Mouse (Mus musculus) layer of hippocampus, postnatal 36 days (tissue): Measurements from ENCODE around the gene Sipa1l1. TPM values are rescaled to one million over a fixed set of nuclear protein-coding genes. Genes with fewer than 3 reads are reported as not detected.

Experiments used
- DNase-seq, 2 experiments: peaks; one replicate each; pipeline ENCODE4 v3.0.0; 2022
- total RNA-seq, 2 experiments: library from RNA; stranded (reverse); gene quantifications; 2 replicates each; pipeline ENCODE4 v1.2.3; 2021

Sipa1l1 gene
- total RNA-seq, 2 experiments from 2014 or later, result 208 to 226 TPM

DNA sequence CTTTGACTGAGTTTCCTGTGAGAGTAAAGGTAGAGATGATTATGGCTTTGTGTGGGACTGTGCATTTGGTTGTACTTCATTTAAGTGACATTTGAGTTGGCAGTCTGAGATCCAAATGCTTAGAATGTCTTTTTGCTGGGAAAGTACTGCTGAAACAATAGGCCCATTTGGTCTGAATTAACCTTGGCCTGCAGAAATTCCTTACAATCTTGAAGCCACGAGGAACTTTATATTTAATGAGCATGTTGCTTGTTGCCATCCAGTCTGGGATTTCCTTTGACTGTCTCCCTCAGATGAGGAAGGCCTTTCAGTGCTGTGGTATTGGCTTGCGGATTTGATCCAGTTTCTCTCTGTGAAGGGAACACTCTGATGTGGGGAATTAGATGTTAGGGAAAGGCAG lies 43.9 kb downstream of the Sipa1l1 start:
- no peak for DNase-seq

DNA sequence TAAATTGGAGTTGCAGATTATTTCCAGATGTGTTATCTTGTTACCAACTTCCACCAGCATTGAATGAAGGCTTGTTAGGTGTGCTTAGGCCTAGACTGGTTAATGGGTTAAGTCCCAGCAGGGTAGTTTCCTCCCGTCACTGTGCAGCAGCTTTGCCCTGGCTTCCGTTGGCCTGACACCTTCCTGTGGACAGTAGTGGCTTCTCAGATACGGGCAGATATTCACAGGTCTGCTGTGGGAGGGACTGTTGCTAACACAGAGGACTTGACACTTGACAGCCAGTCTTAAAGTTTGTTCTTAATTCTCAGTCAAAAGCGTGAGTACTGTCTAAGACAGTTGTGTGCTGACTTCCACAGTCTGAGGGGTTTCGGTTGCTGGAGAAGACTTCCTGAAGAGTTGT lies 45.8 kb downstream of the Sipa1l1 start:
- DNase-seq, result no peak

DNA sequence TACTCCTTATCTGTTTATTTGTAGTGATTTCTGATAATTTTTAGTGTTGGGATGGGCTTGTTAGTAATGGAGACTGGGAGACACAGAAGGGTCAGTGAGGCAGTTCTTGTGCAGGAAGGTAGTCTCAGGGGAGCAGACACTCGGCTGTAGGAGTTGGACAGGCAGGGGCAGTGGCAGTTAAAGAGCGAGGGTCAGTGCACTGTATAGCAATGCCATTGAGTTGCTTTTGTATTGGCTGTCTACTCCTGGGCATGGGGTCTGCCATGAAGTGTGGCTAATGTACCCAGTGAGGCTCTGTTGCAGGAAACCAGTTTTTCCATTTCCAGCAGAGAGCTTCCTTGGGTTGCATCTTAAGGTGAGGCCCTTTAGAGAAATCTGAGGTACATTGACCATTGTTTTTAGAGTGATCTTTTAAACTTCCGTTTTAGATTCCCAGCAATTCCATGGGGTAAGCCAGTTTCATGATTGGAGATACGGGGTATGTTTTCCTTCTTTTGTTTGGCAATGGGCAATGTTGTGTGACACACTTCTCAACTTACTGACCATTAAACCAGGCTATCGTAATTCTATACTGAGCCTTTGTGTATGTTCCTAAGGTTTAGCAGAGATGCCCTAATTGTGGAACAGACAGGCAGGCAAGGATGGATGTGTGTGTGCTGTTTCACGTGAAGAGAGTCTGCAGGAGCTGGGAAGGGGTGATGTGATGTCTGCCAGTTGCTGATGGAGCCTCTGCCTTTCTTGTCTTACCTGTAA lies 47.9 kb downstream of the Sipa1l1 start:
- DNase-seq, result no peak

DNA sequence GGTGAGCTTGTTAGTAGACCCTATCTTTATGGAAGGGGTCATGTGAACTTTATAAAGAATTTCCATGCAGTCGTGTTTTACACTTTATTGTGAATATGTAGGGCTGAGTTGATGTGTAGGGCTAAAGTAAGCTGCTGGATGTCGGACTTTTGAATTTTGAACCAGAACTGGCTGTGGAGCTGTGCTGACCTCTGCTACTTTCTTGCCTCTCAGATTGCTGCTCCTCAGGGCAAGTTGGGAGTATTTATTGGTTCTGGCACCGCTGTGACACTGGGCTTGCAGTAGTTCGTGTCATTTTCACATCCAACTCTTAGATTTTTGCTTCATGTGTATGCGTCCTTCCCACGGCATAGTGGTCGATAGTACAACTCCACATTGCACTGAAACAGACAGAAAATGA lies 49.1 kb downstream of the Sipa1l1 start:
- no peak for DNase-seq

DNA sequence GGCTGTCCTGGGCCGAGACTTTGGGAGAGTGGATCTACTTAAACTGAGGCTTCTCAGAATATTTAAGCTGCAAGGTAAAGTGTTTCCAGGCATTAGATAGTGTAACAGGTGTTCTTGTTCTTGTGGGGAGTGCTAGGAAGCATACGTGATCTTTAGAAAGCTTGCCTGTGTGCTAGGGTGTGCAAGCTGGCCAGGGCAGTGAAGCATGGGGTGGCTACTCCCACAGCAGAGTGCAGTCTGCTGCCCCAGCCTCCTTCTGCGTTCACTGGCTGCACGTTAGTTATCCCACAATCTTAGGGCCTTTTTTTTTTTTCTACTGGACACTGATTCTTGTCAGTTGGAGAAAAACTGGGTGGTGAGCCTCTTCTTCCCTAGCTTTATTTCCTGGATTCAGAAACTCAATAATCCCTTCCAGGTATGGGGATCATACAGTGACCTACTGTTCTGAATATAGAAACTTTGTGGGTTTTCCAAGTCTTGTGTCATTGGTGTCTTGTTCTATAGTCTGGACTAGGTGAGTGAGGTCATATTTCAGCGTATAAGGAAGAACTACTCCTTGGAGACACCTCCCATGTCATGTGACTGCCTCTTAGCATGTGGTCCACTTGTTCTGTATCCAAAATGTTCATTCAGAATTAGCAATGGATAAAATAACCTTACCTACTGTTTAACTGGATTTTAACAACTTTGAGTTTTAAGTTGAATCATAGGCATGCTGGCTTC lies 51.4 kb downstream of the Sipa1l1 start:
- DNase-seq, result no peak

DNA sequence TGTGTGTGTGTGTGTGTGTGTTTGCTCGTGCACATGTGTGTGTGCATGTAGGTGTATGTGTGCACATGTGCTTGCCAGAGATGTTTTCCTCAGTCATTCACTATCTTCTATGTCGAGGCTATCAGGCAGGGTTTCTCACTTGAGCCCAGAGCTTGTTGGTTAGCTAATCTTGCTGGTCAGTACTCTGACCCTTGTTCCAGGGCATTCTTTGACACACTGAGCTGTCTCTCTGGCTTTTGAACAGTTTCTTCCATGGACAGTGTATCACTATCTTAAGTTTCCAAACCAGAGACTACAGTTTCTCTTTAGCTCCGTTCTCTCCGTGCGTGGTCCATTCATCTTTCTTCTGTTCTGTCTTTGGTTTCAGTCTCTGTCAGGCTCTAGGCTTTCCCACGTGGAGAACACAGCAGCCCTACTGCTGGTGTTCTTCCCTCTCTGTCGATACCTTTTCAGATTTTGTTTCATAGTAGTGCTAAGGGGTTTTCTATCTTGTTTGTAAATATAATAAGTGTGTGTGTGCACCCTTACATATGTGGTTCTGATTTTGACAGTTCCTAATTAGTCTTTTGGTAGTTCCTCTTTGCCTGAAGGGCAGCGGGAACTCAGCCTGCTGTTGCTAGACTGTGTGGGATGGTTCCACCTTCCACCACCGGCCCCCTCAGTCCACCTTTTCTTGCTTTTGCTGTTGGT lies 54.2 kb downstream of the Sipa1l1 start:
- no peak for DNase-seq

DNA sequence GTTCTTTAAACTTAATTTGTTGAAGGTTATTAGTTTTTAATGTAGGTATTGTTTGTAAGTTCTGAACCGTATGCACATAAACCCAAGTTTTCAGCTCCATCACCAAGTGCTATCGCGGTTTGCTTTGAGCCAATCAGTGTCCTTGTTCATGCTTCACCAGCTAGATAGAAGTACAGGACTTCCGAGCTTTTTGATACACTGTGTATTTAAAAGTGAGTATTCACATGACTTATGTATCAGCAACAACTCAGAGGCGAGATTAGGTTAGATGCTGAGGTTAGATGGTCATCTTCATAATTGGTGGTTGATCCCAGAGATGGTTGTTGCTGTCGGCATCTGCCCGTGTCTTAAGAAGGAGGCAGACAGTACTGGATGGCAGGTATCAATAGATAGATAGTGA lies 55.7 kb downstream of the Sipa1l1 start:
- DNase-seq, result no peak

DNA sequence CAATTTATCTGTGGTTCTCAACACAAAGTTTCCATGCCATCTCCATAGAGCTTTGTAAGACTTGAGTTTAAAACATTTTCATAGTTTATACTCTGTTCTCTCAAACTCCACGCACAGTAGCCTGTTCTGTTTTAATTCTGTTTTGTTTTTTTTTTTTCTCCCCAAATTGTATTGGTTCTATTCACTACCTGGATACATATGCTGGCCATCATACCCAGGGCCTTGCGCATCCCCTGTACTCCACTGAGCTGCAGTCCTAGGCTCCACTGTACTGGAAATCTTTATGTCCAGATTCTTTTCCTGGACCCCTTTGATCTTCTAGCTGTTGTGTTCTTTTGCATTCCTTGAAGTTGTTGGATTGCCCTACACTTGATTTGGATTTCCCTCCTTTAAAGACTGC lies 56.2 kb downstream of the Sipa1l1 start:
- DNase-seq, result no peak

DNA sequence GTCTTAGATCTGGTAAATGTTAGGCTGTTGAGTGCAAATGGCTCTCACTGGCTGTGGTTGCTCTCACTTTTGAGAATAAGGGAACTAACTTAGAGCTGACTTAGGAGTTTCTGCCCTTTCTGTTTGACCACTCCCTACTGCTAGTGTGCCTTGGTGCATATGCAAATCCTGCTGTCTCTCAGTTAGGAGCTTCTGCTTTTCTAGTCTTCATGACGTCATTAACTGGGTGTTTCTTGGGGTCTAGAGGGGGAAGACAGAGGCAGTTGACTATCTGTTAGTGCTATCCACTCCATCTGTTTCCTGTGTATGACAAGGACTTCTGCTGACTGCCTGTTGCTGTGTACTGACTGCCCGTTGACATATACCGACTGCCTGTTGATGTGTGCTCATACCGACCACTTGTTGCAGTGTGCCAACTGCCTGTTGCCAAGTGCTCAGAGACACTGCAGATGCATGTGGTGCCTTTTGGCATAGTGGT lies 56.7 kb downstream of the Sipa1l1 start:
- no peak for DNase-seq

DNA sequence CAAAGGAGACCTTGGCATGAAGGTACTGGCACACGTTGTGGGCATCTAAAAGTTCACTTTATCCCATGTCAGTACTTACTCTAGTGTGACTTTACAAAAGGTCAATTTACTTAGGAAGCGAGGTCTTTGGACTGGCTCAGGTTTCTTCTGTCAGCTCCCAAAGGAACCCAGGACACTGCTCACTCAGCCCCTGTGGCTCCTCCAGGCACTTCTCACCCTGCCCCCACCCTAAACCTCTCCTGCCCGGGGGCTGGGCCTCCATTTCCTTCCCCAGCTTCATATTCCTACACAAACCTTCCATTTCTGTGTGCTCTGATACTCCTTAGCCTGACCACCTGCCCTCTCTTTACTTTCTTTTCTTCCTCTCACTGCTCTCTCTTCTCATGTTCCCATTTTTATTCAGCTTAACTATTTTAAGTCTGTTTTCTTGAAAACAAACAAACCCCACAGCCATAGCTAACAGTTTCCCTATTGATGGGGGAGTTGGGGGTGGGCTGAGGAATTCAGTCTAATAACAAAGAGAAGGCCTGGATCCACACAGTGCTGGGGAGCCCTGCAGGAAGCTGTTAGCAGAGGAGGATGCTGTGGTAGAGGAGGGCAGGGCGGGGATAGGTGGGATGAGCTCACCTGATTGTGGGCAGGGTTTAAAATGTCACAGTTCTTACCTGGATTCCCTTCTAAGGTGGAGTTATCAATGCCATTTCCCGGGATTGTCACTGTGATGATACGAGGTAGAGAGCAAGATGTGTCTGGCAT lies 57.4 kb downstream of the Sipa1l1 start:
- no peak for DNase-seq

DNA sequence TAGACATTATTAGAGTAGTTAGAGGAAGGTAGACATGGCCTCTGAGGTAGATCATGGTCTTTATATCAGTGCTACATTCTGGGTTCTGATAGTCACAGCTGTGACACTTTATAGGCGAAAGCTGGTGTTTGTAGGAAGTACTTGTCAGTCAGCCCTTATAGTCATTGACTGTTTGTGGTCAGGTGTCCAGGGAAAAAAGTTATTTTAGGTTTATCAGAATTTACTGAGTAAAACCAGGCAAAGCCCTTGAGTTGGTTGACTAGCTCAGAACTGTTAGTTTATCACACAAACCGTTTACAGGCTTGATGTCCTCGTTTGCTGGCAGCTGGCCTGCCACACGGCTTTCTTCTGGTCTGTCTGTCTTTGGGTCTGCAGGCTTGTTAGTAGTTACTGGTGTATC lies 61.0 kb downstream of the Sipa1l1 start:
- DNase-seq, result no peak

DNA sequence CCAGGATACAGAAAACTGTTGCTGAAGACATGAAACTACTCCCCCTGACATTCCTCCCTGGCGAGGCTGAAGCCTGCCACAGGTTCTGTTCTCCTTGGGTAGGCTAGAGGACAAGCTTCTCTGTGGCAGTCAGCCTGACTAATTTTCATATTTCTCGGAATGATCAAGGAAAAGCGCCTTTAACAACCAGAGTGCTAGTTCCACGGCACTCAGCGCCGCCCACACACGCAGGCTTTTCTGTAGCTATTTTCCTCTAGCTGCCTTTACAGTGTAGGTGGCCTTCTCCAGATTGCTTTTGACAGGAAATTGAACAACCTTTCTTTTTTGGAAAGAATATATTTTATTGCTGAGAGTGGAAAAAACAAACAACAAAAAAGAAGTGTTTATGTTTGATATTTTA lies 62.1 kb downstream of the Sipa1l1 start:
- DNase-seq, result peak; percentile 64 to 66

DNA sequence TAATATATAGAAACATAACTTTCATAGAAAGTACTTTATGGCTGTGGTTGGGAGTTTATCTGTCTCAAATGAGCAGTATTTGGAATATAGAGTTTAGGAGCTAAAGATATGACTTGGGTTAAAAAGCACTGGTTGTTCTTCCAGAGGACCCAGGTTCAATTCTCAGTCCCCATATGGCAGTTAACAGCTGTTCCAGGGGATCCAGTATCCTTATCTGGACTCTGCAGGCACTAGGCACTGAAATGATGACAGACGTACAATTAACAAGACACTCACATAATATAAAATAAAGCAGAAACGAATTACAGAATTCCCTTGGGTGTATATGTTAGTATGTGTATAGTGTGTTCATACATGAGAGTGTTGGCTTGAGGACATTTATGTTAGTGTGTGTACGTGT lies 64.1 kb downstream of the Sipa1l1 start:
- no peak for DNase-seq

DNA sequence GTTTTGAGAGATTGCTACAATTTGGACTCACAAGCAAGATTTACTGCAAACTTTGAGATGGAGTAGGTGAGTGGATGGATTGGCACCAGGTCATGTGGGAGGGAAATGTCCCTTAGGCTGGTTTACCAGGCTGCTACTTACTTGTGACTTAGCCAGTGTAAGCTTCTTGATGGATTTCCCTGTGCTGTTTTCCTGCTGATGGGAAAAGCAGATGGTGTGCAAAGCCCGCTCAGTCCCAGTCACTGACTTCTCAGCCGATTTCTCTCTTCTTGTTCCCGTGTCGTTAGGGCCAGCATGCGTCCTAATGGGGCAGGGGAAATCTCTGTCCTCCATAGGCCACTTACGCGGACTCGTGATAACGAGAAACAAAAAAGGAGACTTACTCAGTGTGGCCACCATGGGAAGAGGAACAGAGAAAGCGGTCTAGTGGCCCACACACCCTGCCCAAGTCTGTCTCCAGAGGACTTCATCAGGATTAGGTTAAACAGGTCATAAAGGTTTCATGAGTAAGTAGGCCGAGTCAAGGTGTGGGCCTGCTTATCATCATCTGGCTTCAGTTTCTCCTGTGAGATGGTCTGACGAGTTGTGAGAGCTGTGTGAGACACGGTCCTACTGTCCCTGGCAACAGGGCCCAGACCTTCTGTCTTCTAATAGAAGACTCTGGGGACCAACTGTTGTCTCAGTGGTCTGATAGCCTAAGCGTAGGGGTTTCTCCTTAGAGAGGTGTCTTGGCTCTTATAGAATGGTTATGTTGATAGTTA lies 65.5 kb downstream of the Sipa1l1 start:
- no peak for DNase-seq

DNA sequence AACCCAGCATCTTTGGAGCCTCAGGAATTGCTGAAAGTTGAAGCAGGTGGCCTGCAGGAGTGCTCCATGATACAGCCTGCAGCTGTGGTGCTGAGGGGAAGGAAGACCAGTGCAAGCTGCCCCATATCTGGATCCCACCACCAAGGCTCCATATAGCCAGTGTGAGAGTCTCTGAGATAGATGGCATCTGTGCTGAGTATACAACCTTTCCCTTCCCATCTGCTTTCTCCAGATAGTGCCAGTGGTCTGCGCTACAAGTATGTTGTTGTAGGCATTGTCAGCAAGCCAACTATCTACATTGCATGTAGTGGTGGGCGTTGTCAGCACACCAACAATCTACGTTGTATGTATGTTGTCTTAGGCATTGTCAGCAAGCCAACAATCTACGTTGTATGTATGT lies 68.0 kb downstream of the Sipa1l1 start:
- DNase-seq, result no peak

DNA sequence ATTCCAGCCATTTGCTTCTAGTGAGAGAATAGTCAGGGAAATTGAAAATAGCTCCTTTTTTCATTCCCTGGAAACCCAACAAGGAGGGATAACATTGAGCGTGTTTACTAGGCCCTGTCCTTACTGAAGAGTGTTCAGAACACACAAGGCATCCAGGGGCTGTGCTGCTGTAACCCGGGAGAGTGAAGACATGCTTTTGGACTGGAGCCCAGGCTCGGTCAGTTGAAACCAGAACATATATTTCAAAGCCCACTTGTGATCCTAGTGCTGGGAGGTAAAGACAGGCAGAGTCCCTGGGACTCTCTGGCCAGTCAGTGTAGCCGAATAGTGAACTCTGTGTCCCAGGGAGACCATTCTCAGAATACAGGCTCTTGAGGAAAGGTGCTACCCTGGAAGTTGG lies 68.8 kb downstream of the Sipa1l1 start:
- no peak for DNase-seq

DNA sequence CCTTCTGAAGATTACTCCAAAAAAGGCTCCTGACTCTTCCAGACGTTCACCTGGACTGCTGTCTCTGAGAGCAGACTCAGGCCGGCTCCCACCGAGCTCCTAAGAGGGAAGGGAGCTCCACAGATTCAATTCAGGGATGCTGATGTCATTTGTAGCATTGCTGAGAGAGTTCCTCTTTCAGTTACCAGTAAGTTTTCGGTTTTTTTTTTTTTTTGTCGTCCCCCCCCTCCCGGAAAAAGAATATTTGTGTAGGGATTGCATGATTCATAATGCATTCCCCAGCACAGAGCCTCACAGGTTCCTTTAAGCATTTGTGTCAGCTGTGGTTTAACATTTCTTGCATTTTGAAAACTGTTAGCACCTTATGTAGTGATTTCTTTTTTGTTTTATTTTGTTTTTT lies 71.6 kb downstream of the Sipa1l1 start:
- DNase-seq, result no peak

DNA sequence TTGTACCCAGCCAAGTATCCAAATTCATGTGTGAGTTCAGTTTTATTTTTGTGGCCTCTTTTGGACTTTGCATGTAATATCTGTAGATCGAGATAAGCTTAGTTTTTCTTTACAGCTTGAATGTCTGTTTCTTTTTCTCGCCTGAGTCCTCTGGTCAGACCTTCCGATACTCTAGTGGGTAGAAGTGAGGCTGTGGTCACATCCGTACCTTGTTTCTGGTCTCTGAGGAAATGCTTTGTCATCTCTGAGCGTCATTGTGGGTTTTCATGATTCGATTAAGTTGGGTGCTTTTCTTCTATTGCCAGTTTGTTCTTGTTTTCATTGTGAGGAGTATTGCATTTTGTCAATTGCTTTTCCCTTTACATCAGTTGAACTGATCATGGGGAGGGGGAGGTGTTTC lies 76.1 kb downstream of the Sipa1l1 start:
- DNase-seq, result no peak

DNA sequence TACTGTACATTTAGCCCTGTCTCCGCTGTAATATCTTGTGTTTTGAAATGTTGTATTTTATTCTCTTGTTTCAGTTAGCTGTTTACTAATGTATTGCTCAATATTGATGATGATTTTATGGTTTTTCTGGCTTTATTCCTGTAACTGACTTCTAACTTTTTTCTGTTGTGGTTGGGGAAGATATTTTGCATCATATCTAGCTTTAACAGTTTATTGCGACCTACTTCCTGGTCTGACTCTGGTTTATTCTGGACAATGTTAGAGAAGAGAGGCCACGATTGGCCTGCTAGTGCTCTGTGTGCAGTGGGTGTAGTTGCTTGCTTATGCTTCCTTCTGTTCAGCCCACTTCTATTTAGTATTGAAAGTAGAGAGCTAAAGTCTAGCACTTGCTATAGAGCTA lies 77.3 kb downstream of the Sipa1l1 start:
- DNase-seq, result no peak

DNA sequence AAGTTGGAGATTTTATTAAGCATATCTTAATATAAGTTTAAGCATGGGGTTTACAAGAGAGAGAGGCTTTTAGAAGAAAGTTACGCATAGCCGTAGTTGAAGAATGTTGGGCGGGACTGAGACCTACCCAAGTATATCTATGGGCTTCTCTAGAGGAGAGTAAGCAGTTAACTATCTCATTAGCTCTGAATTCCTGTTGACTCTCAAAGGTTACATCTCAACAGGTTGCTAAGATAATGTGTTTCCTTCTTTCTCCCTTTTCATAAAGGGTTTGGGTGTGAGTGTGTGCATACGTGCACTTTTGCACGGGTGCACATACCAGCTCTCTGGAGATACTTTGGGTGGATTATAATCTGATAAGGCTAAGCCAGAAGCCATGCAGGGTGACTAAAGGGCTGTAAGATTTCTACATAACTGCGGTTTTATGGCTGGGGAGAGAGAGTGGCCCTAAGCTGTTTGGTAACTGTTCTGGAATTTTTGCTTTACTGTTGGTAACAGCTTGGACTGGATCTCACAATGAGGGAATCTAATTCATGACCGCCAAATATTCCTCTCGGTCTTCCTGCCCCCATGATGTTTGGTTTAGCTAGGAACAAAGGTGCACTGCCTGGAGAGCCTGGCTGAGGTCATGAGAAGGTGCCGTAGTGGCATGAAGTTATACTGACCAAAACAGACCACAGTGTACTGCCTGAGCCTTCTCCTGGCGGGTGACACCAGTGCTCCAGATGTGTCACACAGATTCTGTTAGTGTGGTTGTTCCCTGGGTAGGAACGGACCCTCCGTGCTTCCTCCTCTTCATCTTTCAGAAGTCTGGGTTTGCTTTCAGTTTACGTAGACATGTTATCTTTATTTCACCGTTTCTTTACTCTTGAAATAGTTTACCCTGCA lies 78.5 kb downstream of the Sipa1l1 start:
- no peak for DNase-seq

DNA sequence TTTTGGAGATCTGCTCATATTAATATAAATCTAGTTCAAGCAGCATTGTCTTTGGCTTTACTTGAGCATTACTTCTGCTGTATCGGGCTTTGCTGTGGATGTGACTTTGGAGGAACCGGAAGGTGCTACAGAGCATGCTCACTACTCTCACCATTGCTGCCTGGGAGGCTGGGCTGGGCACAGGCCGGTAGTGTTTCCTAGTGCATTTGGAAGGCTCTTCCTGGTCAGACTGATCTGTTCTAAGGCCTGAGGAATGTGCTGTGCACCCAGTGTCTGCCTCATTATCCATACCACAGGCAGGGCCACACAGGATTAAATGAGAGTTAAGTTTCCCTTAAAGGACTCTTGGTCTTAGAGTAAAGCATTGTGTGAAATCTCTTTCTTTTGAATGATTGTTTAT lies 79.4 kb downstream of the Sipa1l1 start:
- DNase-seq, result no peak
